Comparison of ENCODE assay signal across 21 mouse cellular contexts in genomic region chr6:135373357-135373756, GRCm38 (mm10). TPM values are rescaled to one million over a fixed set of nuclear protein-coding genes. Genes with fewer than 3 reads are reported as not detected.
DNase-seq lines count a peak whose midpoint lies in the region; ATAC-seq and TF ChIP-seq lines count a peak whose summit lies in the region.
"Had no signal": no experiment of that assay in that cellular context is flagged by ENCODE, and none has a peak within 500 bp of the region (broad histone marks: within the 10 kb centered on the region; RNA-seq: fewer than 3 reads in every experiment).

No protein-coding gene starts in this region.

- intact Hi-C loops in gastrocnemius, adult 2 months (cut with DNase I): loop anchor here (10.0 kb wide), 1 partner anchor 229 kb away; no protein-coding TSS in a partner anchor

- H3K4me3 ChIP-seq in gastrocnemius, adult 2 months: peak overlapping the region; percentile 1; the same call in 1 of the 2 replicates
- H3K4me3 ChIP-seq: embryonic facial prominence, embryonic 12.5 days; forebrain, embryonic 15.5 days; heart, embryonic 13.5 days; intestine, embryonic 15.5 days had no signal

- no peak for DNase-seq in gastrocnemius, adult 2 months
- no peak for DNase-seq in gastrocnemius, postnatal 4 days (ENCODE audit: low spot score in 2 of 2)
- DNase-seq in thymus, postnatal 36 days: peak; percentile 39 to 47
- DNase-seq in thymus, postnatal 14 days: no peak
- peak; percentile 40 for DNase-seq in naive thymus-derived CD4-positive, alpha-beta T cell, adult 2 months (ENCODE audit: low read depth)
- DNase-seq in spleen, postnatal 36 days (ENCODE audit: low spot score in 2 of 2): no peak
- DNase-seq in gastrocnemius, adult 8-10 months (ENCODE audit: low spot score in 2 of 2): no peak
- DNase-seq: adrenal gland, adult 8-10 months; cerebellum, adult 11 months; cerebellum, adult 8-10 months; cerebellum, postnatal 25 days; gastrocnemius, postnatal 14 days; heart, adult 11 months; heart, postnatal 36 days had no signal

- peak overlapping the region; percentile 43; the same call in 1 of the 2 replicates for H3K27ac ChIP-seq in gastrocnemius, adult 2 months
- H3K27ac ChIP-seq: embryonic facial prominence, embryonic 12.5 days; forebrain, embryonic 15.5 days; heart, embryonic 13.5 days; intestine, embryonic 15.5 days had no signal

- no peak for TF ChIP-seq CTCF in gastrocnemius, adult 2 months (IDR thresholded peaks at IDR 0.05)

- peak; percentile 88 for ATAC-seq in activated CD4-positive, CD25-positive, alpha-beta regulatory T cell, adult 4 months
- ATAC-seq: forebrain, embryonic 15.5 days; hindbrain, embryonic 16.5 days; intestine, embryonic 15.5 days had no signal

RNA-seq across cellular contexts. Expression of gene Emp1, which starts 11.0 kb away (rescaled TPM):
- total RNA-seq in gastrocnemius, adult 2 months (2021): 10 to 100 TPM; 20.3 to 60.2 TPM
- 100 to 1,000 TPM; 241 to 251 TPM for total RNA-seq in gastrocnemius, postnatal 4 days (2021)
- polyA plus RNA-seq in activated CD4-positive, CD25-positive, alpha-beta regulatory T cell, adult 4 months (2017; shearing (Covaris generic)): 10 to 100 TPM in 1 of 2 experiments, 1 to 10 TPM in 1; 7.5 to 10.5 TPM
- 10 to 100 TPM; 12.3 to 26.2 (median 18.0) TPM for total RNA-seq in gastrocnemius, adult 8-10 months (2022)
- total RNA-seq: MEL had no signal

Comparison
In these comparisons a context has a peak if more than half of its experiments do, and no peak if none do; other contexts are left out.
1. DNase-seq: peak in thymus, postnatal 36 days (2 of 2) and naive thymus-derived CD4-positive, alpha-beta T cell, adult 2 months (single experiment); none in gastrocnemius, adult 2 months (single experiment), gastrocnemius, postnatal 4 days (0 of 2), thymus, postnatal 14 days (single experiment), spleen, postnatal 36 days (0 of 2) and gastrocnemius, adult 8-10 months (0 of 2).